Mouse (Mus musculus) myocyte (in vitro differentiated cells): ENCODE measurements around the gene Rasgef1c.

Experiments
- E2F4 ChIP-seq: IDR thresholded peaks from one replicate; pipeline ENCODE4 v1.6.1; 2011; ENCODE audit warnings: mild to moderate bottlenecking, control low read depth, moderate library complexity; ENCODE audit not compliant: insufficient read depth
- POLR2A ChIP-seq: IDR thresholded peaks from one replicate; pipeline ENCODE4 v1.6.1; 2011; ENCODE audit warnings: low read depth, mild to moderate bottlenecking, control low read depth, moderate library complexity; ENCODE audit not compliant: insufficient read length
- TCF12 ChIP-seq: IDR thresholded peaks from one replicate; pipeline ENCODE4 v1.6.1; 2011; ENCODE audit warnings: mild to moderate bottlenecking, control low read depth; ENCODE audit not compliant: poor library complexity, insufficient read depth, severe bottlenecking

DNA sequence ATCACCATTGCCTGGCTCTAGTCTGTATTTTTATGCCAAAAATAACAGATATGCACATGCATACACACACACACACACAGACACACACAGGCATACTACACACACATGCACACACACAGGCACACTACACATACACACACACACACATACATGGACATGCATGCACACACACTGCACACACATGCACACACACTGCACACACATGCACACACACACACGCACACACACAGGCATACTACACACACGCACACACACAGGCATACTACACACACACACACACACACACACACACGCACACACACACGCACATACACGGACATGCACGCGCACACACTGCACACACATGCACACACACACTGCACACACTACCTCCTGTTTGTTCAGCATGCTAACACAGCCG lies 77.3 kb downstream of the Rasgef1c start:
- no peak for TF ChIP-seq POLR2A
- no peak for TF ChIP-seq TCF12
- TF ChIP-seq E2F4 = no peak
